Mouse (Mus musculus) thymus, adult 2 months (tissue): ENCODE measurements around the gene Serpina12.

ENCODE experiments used
- CTCF ChIP-seq: fragments of 200-500 bp; IDR thresholded peaks from 2 replicates; pipeline ENCODE4 v1.5.1; 2012; ENCODE audit warnings: mild to moderate bottlenecking, control low read depth, low read length, moderate library complexity, borderline replicate concordance; ENCODE audit not compliant: control insufficient read depth, poor library complexity, insufficient read depth; ENCODE audit errors: extremely low read depth
- POLR2A ChIP-seq: fragments of 200-500 bp; IDR thresholded peaks from 2 replicates; pipeline ENCODE4 v1.6.1; 2012; ENCODE audit warnings: mild to moderate bottlenecking, low read length, control low read depth, moderate library complexity; ENCODE audit not compliant: control insufficient read depth, poor library complexity, insufficient read depth; ENCODE audit errors: extremely low read depth

GRCm38 (mm10) chr12:104013620-104014019, 30.6 kb downstream of the Serpina12 start, which contains the start of gene Serpina9:
- no peak for TF ChIP-seq CTCF
- no peak for TF ChIP-seq POLR2A
